Mouse (Mus musculus) ES-Bruce4 (cell line): ENCODE measurements around the gene Zfp445. TPM values are rescaled to one million over a fixed set of nuclear protein-coding genes. Genes with fewer than 3 reads are reported as not detected.

Source experiments
- H3K27ac ChIP-seq: 2 replicates; pipeline ENCODE4 v1.5.1; 2012; ENCODE audit warnings: low read length, inconsistent platforms; ENCODE audit not compliant: insufficient read depth
- H3K27me3 ChIP-seq: 2 replicates; pipeline ENCODE4 v1.6.1; 2012; ENCODE audit warnings: mild to moderate bottlenecking, low read length, inconsistent platforms; ENCODE audit not compliant: control insufficient read depth, poor library complexity, insufficient read depth, severe bottlenecking
- H3K36me3 ChIP-seq: 2 replicates; pipeline ENCODE4 v1.6.1; 2012; ENCODE audit warnings: inconsistent platforms, mild to moderate bottlenecking, low read length, moderate library complexity; ENCODE audit not compliant: control insufficient read depth, poor library complexity, insufficient read depth, severe bottlenecking
- H3K4me1 ChIP-seq: one replicate; pipeline ENCODE4 v1.8.1; 2011; ENCODE audit warnings: low read length; ENCODE audit not compliant: control insufficient read depth, insufficient read depth
- H3K4me3 ChIP-seq: 2 replicates; pipeline ENCODE4 v1.5.1; 2011; ENCODE audit warnings: low read depth, mild to moderate bottlenecking, low read length
- H3K9ac ChIP-seq: 2 replicates; pipeline ENCODE4 v1.6.1; 2012; ENCODE audit warnings: low read depth, mild to moderate bottlenecking, inconsistent platforms; ENCODE audit not compliant: poor library complexity, severe bottlenecking
- H3K9me3 ChIP-seq: replicated peaks from 2 replicates; pipeline ENCODE4 v1.6.1; 2012; ENCODE audit warnings: mild to moderate bottlenecking, low read length, inconsistent platforms; ENCODE audit not compliant: control insufficient read depth, poor library complexity, insufficient read depth, severe bottlenecking
- CTCF ChIP-seq: IDR thresholded peaks from one replicate; pipeline ENCODE4 v1.8.1; 2011; ENCODE audit warnings: low read depth, low read length
- EP300 ChIP-seq: IDR thresholded peaks from 2 replicates; pipeline ENCODE4 v1.6.1; 2011; ENCODE audit warnings: low read depth, low read length; ENCODE audit not compliant: insufficient read depth
- POLR2A ChIP-seq: IDR thresholded peaks from one replicate; pipeline ENCODE4 v1.8.1; 2011; ENCODE audit warnings: low read length; ENCODE audit not compliant: insufficient read depth
- polyA plus RNA-seq: library from polyadenylated mRNA; stranded (reverse); fragments of >200 nt; gene quantifications from 2 replicates; pipeline ENCODE4 v1.2.4, GENCODE M21; 2011; ENCODE audit warnings: low read depth; ENCODE audit not compliant: missing spikeins, insufficient read depth, insufficient read length

Gene Zfp445
- polyA plus RNA-seq, 1 experiment, result 107 TPM

GRCm38 (mm10) chr9:122812386-122812785 lies 53.4 kb downstream of the Zfp445 start:
- no peaks in the 10 kb centered on the region for H3K9me3 ChIP-seq
- TF ChIP-seq POLR2A, result no peak
- no peak for TF ChIP-seq CTCF
- TF ChIP-seq EP300, result no peak
- no peak overlapping the region for H3K9ac ChIP-seq
- H3K4me3 ChIP-seq, result no peak overlapping the region
- H3K27me3 ChIP-seq, result no peaks in the 10 kb centered on the region
- no peaks in the 10 kb centered on the region for H3K4me1 ChIP-seq
- no peaks in the 10 kb centered on the region for H3K36me3 ChIP-seq
- H3K27ac ChIP-seq, result no peak overlapping the region

- H3K4me1 ChIP-seq, result no peaks in the 10 kb centered on the region
- H3K9ac ChIP-seq, result no peak overlapping the region
- no peaks in the 10 kb centered on the region for H3K36me3 ChIP-seq
- no peaks in the 10 kb centered on the region for H3K9me3 ChIP-seq
- no peak overlapping the region for H3K27ac ChIP-seq
- TF ChIP-seq POLR2A, result no peak
- TF ChIP-seq EP300, result no peak
- no peak for TF ChIP-seq CTCF
- H3K4me3 ChIP-seq, result no peak overlapping the region
- H3K27me3 ChIP-seq, result no peaks in the 10 kb centered on the region
Measured at GRCm38 (mm10) chr9:122810212-122810611, 55.6 kb downstream of the Zfp445 start.

- Histone ChIP-seq H3K4me1 (no peaks in the 10 kb centered on the region), H3K27ac (no peak overlapping the region), H3K9ac (no peak overlapping the region), H3K9me3 (no peaks in the 10 kb centered on the region), H3K27me3 (no peaks in the 10 kb centered on the region), H3K4me3 (no peak overlapping the region), H3K36me3 (no peaks in the 10 kb centered on the region)
- TF ChIP-seq CTCF (no peak), EP300 (no peak), POLR2A (no peak)
Measured at GRCm38 (mm10) chr9:122807186-122807585, 58.6 kb downstream of the Zfp445 start.

- H3K4me3 ChIP-seq, result peak overlapping the region; percentile 84
- no peaks in the 10 kb centered on the region for H3K9me3 ChIP-seq
- no peaks in the 10 kb centered on the region for H3K4me1 ChIP-seq
- no peaks in the 10 kb centered on the region for H3K36me3 ChIP-seq
- no peak overlapping the region for H3K27ac ChIP-seq
- H3K27me3 ChIP-seq, result no peaks in the 10 kb centered on the region
- no peak for TF ChIP-seq CTCF
- TF ChIP-seq POLR2A, result no peak
- no peak for TF ChIP-seq EP300
- peak overlapping the region; percentile 71 for H3K9ac ChIP-seq
Measured at GRCm38 (mm10) chr9:122805845-122806341, 59.9 kb downstream of the Zfp445 start.

GRCm38 (mm10) chr9:122805053-122805844 lies 60.6 kb downstream of the Zfp445 start, which contains the start of gene Tcaim:
Tcaim (plus strand) TSS chr9:122805539.
- Histone ChIP-seq H3K27ac (no peak within 1 kb of the TSS; the same call in 1 of the 2 replicates), H3K4me1 (no peaks in the 10 kb centered on the region), H3K27me3 (no peaks in the 10 kb centered on the region), H3K36me3 (no peaks in the 10 kb centered on the region), H3K9ac (peak within 1 kb of the TSS; percentile 71), H3K4me3 (peak within 1 kb of the TSS; percentile 84), H3K9me3 (no peaks in the 10 kb centered on the region)
- TF ChIP-seq POLR2A (peak; percentile 77), CTCF (no peak)

Other genes starting within 250 kb of the Zfp445 start
- gene Topaz1, start 118.7 kb downstream of the Zfp445 start, polyA plus RNA-seq, result 0.19 and 0.26 TPM in 2 replicates
- gene Tcaim, start 60.5 kb downstream of the Zfp445 start, polyA plus RNA-seq, result 8.0 and 11.0 TPM in 2 replicates
- not detected in 2 replicates for gene Gm35549, start 22.0 kb downstream of the Zfp445 start, polyA plus RNA-seq
- 3.1 and 3.6 TPM in 2 replicates for gene Zkscan7, start 19.7 kb upstream of the Zfp445 start, polyA plus RNA-seq
- 15.2 and 18.6 TPM in 2 replicates for gene Zfp105, start 57.1 kb upstream of the Zfp445 start, polyA plus RNA-seq
- 19.6 and 22.1 TPM in 2 replicates for gene 1110059G10Rik, start 85.0 kb upstream of the Zfp445 start, polyA plus RNA-seq
- gene Kif15, start 85.0 kb upstream of the Zfp445 start, polyA plus RNA-seq, result 192 and 204 TPM in 2 replicates
- gene Tmem42, start 155.3 kb upstream of the Zfp445 start, polyA plus RNA-seq, result 2.2 and 3.2 TPM in 2 replicates
- gene Tgm4, start 168.7 kb upstream of the Zfp445 start, polyA plus RNA-seq, result not detected in 2 replicates
- gene Zdhhc3, start 247.2 kb upstream of the Zfp445 start, polyA plus RNA-seq, result 48.2 and 51.2 TPM in 2 replicates
- gene Exosc7, start 247.2 kb upstream of the Zfp445 start, polyA plus RNA-seq, result 74.7 and 75.4 TPM in 2 replicates